Mouse (Mus musculus): Measurements from ENCODE around the gene Rho.

Gene Rho

DNA sequence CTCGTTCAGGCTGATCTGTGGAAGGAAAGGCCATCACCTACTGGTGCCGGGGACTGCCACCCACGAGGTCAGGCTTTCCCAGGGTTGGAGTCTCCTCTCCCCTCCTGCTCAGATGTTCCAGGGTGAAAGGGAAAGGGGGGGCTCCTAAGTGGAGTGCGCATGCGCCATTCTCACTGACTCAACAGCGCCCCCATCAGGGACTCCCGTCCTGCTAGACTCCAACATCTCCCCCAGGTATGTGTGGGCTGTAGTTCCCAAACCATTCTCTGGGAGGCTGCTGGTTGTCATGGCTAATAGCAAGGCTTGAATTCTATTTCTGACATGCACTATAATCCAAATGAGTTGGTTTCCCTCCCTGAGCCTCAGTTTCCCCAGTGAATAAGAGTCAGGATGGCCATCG, 47.0 kb downstream of the Rho start:
- DNase-seq: no peak

DNA sequence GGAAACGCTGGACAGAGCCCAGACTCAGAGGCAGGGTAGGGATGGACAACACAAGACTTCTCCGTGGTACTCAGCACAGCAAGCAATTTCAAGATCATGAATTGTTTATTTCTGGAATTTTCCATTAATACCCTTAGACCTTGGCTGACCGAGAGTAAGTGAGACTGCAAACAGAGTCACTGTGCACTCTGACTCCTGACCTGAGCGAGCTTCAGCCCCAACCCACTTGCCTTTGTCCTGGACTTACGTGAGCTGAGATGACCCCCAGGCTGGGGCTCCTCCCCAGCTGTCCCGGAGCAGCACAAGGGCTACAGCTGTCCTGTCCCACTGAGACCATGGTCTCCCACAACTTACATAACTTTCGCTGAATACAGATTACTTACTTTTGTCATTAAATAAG, 51.3 kb downstream of the Rho start:
- DNase-seq: no peak

DNA sequence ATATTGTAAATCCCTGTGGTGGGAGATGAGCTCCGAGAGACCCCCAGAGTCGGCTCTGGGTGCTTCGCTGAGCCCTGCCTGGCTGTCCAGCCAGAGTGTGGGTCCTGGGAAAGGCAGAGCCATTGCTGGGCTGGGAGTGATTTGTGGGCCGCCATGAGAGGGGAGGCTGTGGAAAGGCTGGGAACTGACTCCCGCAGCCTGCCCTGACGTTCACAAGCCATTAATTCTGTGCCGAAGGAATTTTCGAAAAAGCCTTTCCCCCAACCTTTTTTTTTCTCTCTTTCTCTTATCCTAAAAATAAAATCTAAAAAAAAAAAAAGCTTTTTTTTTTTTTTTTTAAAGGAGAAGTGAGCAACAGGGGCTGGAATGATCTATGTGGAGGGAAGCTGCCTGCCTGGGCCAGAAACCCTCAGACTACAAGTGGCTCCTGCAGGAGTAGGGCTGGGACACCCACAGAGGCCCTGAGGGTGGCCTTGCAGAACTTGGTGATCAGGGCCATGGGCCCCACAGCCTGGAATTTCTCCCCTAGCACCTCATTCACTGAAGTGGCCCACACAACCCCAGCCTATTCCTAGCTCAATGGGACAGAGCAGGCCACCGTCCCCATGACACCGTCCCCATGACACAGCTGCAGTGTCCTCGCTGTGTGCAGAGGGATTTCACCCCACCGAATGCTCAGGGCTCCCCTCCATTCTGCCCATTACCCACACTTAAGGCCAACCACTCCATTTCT, 51.9 kb downstream of the Rho start:
- no peak for DNase-seq

GRCm38 (mm10) chr6:115984580-115984979, 53.0 kb downstream of the Rho start:
- no peak for DNase-seq

DNA sequence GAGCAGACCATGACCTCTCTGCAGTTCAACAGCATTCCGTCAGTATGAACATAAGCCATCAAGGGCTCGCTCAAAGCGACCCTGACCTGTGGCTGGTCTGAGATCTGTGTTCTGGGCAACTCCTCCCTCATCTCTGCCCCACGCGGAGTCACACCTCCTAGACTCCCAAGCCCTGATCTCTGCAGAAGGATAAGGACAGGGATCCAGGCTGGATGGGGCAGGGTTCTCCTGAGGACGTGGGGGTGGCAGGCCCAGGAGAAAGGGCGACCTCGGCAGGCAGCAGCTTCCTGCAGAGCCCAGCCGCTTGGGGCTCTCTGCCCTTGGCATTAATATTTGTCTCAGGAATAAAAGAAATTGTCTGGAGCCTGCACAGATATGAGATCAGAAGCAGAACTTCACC, 54.1 kb downstream of the Rho start:
- no peak for DNase-seq

GRCm38 (mm10) chr6:115986472-115987095, 55.0 kb downstream of the Rho start:
- DNase-seq: no peak

- peak in 1 of 2 experiments; percentile 34 for DNase-seq
Measured at GRCm38 (mm10) chr6:115987096-115987747, 55.7 kb downstream of the Rho start.

- DNase-seq: no peak
Measured at GRCm38 (mm10) chr6:115989032-115989431, 57.5 kb downstream of the Rho start.

- DNase-seq: no peak
Measured at GRCm38 (mm10) chr6:115989607-115990006, 58.1 kb downstream of the Rho start.
